Mouse (Mus musculus) cerebellum, adult 2 months (tissue): ENCODE data around the gene Ten1.

Experiments
- CTCF ChIP-seq: fragments of 200-500 bp; IDR thresholded peaks from 2 replicates; pipeline ENCODE4 v1.5.1; 2011; ENCODE audit warnings: low read depth, mild to moderate bottlenecking, control low read depth, low read length, moderate library complexity, borderline replicate concordance; ENCODE audit not compliant: insufficient read depth
- POLR2A ChIP-seq: fragments of 200-500 bp; IDR thresholded peaks from 2 replicates; pipeline ENCODE4 v1.6.1; 2011; ENCODE audit warnings: low read length, control low read depth, borderline replicate concordance; ENCODE audit not compliant: insufficient read depth

GRCm38 (mm10) chr11:116198639-116199531, at the start of gene Ten1, which contains the start of gene Acox1:
- TF ChIP-seq CTCF (no peak), POLR2A (peak; percentile 84)
